Mouse (Mus musculus) cortical plate, adult 2 months (tissue): ENCODE measurements around the gene Atraid. TPM values are rescaled to one million over a fixed set of nuclear protein-coding genes. Genes with fewer than 3 reads are reported as not detected.

Source experiments
- H3K27ac ChIP-seq: fragments of 200-500 bp; 2 replicates; pipeline ENCODE4 v1.5.1; 2012; ENCODE audit warnings: low read length, control low read depth, inconsistent platforms; ENCODE audit not compliant: insufficient read depth
- H3K4me1 ChIP-seq: fragments of 200-500 bp; 2 replicates; pipeline ENCODE4 v1.6.1; 2011; ENCODE audit warnings: low read length; ENCODE audit not compliant: control insufficient read depth, insufficient read depth
- H3K4me3 ChIP-seq: fragments of 200-500 bp; 2 replicates; pipeline ENCODE4 v1.5.1; 2011; ENCODE audit warnings: mild to moderate bottlenecking, low read length, control low read depth; ENCODE audit not compliant: insufficient read depth
- CTCF ChIP-seq: fragments of 200-500 bp; IDR thresholded peaks from 2 replicates; pipeline ENCODE4 v1.5.1; 2011; ENCODE audit warnings: mild to moderate bottlenecking, control low read depth, low read length; ENCODE audit not compliant: insufficient read depth; ENCODE audit errors: extremely low read depth
- POLR2A ChIP-seq: fragments of 200-500 bp; IDR thresholded peaks from 2 replicates; pipeline ENCODE4 v1.6.1; 2011; ENCODE audit warnings: mild to moderate bottlenecking, low read length, control low read depth; ENCODE audit not compliant: insufficient read depth; ENCODE audit errors: extremely low read depth
- polyA plus RNA-seq: library from polyadenylated mRNA; depleted of rRNA; stranded (reverse); fragments of >200 nt; gene quantifications from 2 replicates; pipeline ENCODE4 v1.2.3, GENCODE M21; 2012

Atraid gene
- polyA plus RNA-seq, 1 experiment = 186 TPM

GRCm38 (mm10) chr5:31080059-31080794, 32.1 kb downstream of the Atraid start:
- no peak for TF ChIP-seq POLR2A
- Histone ChIP-seq H3K4me3 (no peak overlapping the region), H3K4me1 (peaks cover 4% of the 10 kb centered on the region), H3K27ac (no peak overlapping the region)

- no peak for TF ChIP-seq POLR2A
- no peak for TF ChIP-seq CTCF
- Histone ChIP-seq H3K4me1 (peaks cover 4% of the 10 kb centered on the region), H3K27ac (no peak overlapping the region), H3K4me3 (no peak overlapping the region)
Measured at GRCm38 (mm10) chr5:31080795-31081164, 32.7 kb downstream of the Atraid start.

- TF ChIP-seq CTCF (peak; percentile 57), POLR2A (no peak)
- Histone ChIP-seq H3K27ac (no peak overlapping the region), H3K4me3 (no peak overlapping the region), H3K4me1 (peaks cover 4% of the 10 kb centered on the region)
Measured at GRCm38 (mm10) chr5:31081386-31081785, 33.3 kb downstream of the Atraid start.

DNA sequence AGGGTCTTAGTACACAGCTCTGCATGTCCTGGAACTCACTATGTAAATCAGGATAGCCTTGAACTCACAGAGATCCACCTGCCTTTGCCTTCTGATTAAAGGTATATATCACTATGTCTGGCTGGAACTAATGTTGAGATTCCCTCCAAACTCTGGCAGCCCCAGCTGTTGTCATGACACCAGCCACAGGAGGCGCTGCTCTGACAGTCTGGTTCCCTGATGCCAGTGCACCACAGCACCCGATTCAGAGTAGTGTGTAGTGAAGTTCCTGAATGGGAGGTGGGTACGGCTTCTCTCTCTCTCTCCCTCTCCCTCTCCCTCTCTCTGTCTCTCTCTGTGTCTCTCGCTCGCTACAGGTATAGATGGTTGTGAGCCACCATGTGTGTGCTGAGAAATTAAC, 34.2 kb downstream of the Atraid start:
- H3K4me1 ChIP-seq = peaks cover 4% of the 10 kb centered on the region
- TF ChIP-seq POLR2A (no peak), CTCF (peak; percentile 73)
- H3K27ac ChIP-seq = no peak overlapping the region
- H3K4me3 ChIP-seq = no peak overlapping the region

DNA sequence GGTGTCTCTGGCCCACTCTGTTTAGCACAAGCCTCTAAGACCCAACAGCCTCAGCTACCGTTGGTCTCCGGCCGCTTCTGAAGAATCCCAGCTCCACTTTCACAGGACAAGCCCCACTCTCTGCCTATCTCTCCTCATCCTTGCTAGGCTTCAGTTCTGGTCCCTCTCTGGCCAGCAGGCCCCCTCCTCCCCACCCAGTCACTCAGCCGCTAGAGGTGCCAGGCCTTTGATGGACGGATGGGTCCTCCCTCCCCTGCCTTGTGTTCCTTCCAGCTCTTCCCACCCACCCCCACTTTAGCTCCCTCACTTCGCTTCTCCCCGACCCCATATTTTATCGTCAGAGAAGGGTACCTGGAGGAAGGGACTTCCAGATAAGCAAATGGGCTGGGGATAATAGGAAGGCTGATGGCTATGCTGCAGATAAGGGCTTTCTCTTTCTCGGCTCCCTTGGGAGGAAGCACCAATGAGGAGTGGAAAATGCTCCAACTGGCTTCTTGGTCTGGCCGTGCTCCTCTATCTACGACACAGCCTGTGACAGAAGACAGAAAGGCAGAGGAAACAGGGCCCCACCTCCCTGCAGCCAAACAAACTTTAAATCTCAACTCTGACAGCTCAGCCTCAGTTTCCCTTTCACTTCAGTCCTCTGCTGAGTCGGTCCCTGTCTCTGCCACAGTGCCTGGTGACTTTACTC, 35.0 kb downstream of the Atraid start:
- H3K4me3 ChIP-seq = no peak overlapping the region
- no peak for TF ChIP-seq CTCF
- TF ChIP-seq POLR2A = no peak
- H3K27ac ChIP-seq = no peak overlapping the region
- H3K4me1 ChIP-seq = peaks cover 4% of the 10 kb centered on the region

GRCm38 (mm10) chr5:31083949-31084348, 35.8 kb downstream of the Atraid start:
- H3K4me3 ChIP-seq = no peak overlapping the region
- H3K4me1 ChIP-seq = peaks cover 4% of the 10 kb centered on the region
- TF ChIP-seq CTCF (no peak), POLR2A (no peak)
- no peak overlapping the region for H3K27ac ChIP-seq

DNA sequence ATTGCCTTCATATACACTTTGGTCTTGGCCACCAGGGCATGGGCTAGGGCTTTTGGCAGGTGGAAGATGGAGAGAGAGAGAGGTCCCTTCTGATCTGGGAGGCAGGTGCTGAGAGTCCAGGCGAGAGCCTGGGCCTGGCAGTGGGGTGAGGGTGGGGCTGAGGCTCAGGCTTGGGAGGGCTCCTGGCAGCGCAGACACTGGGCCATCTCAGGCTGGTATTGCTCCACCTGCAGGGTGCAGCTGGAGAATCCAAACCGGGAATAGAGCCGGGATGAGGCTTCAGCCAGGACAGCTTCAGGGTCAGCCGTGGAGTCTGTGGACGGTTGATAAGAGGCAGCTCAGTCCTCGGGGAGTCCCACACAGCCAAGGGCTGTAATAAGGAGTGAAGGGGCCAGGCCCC, 38.5 kb downstream of the Atraid start:
- Histone ChIP-seq H3K27ac (no peak overlapping the region), H3K4me3 (no peak overlapping the region), H3K4me1 (no peaks in the 10 kb centered on the region; the same call in none of the 2 replicates)
- TF ChIP-seq POLR2A = no peak

DNA sequence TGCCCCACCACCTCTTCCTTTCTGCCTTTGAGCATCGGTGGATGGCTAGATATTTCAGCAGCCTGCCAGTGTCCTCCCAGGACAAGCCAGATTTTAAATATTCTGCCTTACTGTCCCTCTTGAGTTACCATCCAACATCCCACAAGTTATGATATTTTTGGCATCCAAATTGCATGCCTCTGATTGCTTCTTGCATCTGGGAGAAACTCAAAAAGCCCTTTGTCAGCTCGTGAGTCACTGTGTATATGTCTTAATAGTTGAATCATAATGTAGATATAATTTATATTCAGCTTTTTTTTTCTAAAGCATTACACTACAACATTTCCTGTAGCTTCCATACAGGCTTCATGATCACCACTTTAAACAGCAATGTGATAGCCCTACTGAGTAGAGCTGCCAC, 39.0 kb downstream of the Atraid start:
- no peak for TF ChIP-seq CTCF
- TF ChIP-seq POLR2A = no peak
- H3K27ac ChIP-seq = no peak overlapping the region
- no peak overlapping the region for H3K4me3 ChIP-seq
- no peaks in the 10 kb centered on the region; the same call in none of the 2 replicates for H3K4me1 ChIP-seq

DNA sequence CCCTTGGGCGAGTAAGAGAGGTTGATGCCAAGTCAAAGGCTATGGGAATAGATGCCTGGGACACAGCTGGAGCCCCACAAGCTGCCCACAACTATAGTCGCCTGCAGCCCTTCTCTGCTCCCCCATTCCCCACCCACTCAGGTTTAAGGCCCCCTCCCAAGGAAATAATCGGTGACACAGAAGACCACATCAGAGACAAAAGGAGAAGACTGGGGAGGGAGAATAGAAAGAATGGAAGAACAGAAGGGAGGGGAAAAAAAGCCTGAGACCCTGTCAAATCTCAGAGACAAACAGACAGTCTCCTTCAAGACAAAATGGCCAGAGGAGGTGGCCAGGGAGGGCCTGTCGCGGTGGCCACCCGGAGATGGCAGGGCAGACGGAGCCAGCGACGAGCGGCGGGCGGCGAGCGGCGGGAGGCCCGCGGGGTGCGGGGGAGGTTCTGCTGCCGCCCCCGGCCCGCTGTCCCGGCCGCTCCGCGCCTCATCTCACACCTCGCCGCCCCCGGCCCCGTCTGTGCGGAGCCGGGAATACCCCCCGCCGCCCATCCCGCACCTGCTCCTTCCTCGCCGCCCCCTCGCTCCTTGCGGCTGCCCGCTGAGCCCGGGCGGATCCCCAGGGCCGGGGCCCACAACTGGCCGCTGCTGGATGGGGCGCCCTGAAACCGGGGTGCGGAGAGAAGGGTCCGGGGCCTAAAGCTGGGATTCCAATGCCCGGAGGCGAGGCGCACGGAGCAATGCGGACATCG, 44.3 kb downstream of the Atraid start:
- peak overlapping the region; percentile 87 for H3K27ac ChIP-seq

More for the DNA sequence above, 44.3 kb downstream of the Atraid start:
- Histone ChIP-seq H3K4me3 (peak overlapping the region; percentile 52), H3K4me1 (no peaks in the 10 kb centered on the region)
- no peak for TF ChIP-seq POLR2A
- TF ChIP-seq CTCF = no peak
